Mouse (Mus musculus) small intestine, adult 2 months (tissue): ENCODE measurements around the gene Nid1. TPM values are rescaled to one million over a fixed set of nuclear protein-coding genes. Genes with fewer than 3 reads are reported as not detected.

Experiments used
- H3K27ac ChIP-seq: fragments of 200-500 bp; 2 replicates; pipeline ENCODE4 v1.5.1; 2012; ENCODE audit warnings: low read depth, low read length, control low read depth, inconsistent platforms; ENCODE audit not compliant: insufficient read depth
- H3K27me3 ChIP-seq: fragments of 200-500 bp; 2 replicates; pipeline ENCODE4 v1.6.1; 2012; ENCODE audit warnings: mild to moderate bottlenecking, moderate library complexity, low read length, inconsistent platforms; ENCODE audit not compliant: control insufficient read depth, insufficient read depth
- H3K36me3 ChIP-seq: fragments of 200-500 bp; 2 replicates; pipeline ENCODE4 v1.6.1; 2012; ENCODE audit warnings: mild to moderate bottlenecking, low read length, control low read depth, inconsistent platforms; ENCODE audit not compliant: control insufficient read depth, insufficient read depth
- H3K4me1 ChIP-seq: fragments of 200-500 bp; 2 replicates; pipeline ENCODE4 v1.6.1; 2012; ENCODE audit warnings: low read length, inconsistent platforms, mixed read lengths; ENCODE audit not compliant: control insufficient read depth, insufficient read depth, insufficient read length
- H3K4me3 ChIP-seq: fragments of 200-500 bp; 2 replicates; pipeline ENCODE4 v1.5.1; 2012; ENCODE audit warnings: low read depth, mild to moderate bottlenecking, control low read depth, inconsistent platforms, low read length, moderate library complexity
- CTCF ChIP-seq: fragments of 200-500 bp; IDR thresholded peaks from 2 replicates; pipeline ENCODE4 v1.5.1; 2012; ENCODE audit warnings: low read depth, mild to moderate bottlenecking, control low read depth, inconsistent platforms, low read length, moderate library complexity, mixed read lengths; ENCODE audit not compliant: insufficient replicate concordance, insufficient read length; ENCODE audit errors: extremely low read depth
- POLR2A ChIP-seq: fragments of 200-500 bp; IDR thresholded peaks from 2 replicates; pipeline ENCODE4 v1.6.1; 2012; ENCODE audit warnings: low read depth, mild to moderate bottlenecking, control low read depth, inconsistent platforms, low read length, moderate library complexity
- WGBS: fragments of 180-500 bp; shearing (Covaris S2); methylation state at CpG from one replicate; pipeline ENCODE4 v1.1.7; 2018; 5-methylcytosine and 5-hydroxymethylcytosine counted together
- polyA plus RNA-seq: library from polyadenylated mRNA; depleted of rRNA; stranded (reverse); fragments of >200 nt; gene quantifications from 2 replicates; pipeline ENCODE4 v1.2.3, GENCODE M21; 2012; rRNA removed

Nid1 gene
- polyA plus RNA-seq, 1 experiment: 26.2 TPM

GRCm38 (mm10) chr13:13557001-13557743, 119.8 kb downstream of the Nid1 start:
- no peaks in the 10 kb centered on the region for H3K36me3 ChIP-seq
- no peak overlapping the region for H3K4me3 ChIP-seq
- no peak overlapping the region for H3K27ac ChIP-seq
- H3K27me3 ChIP-seq: no peaks in the 10 kb centered on the region
- TF ChIP-seq CTCF: no peak
- no peak for TF ChIP-seq POLR2A
- 0 out of 2 replicates have a peak, but pooled peaks cover 2% of the 10 kb centered on the region for H3K4me1 ChIP-seq
- 68% methylated on average over 5 of the region's 5 CpGs for WGBS

- no peaks in the 10 kb centered on the region for H3K27me3 ChIP-seq
- TF ChIP-seq POLR2A (no peak), CTCF (no peak)
- WGBS: 65% methylated on average over 2 of the region's 2 CpGs
Observed at GRCm38 (mm10) chr13:13558251-13558650, 120.9 kb downstream of the Nid1 start.

GRCm38 (mm10) chr13:13558900-13559299, 121.5 kb downstream of the Nid1 start:
- WGBS: 57% methylated on average over 5 of the region's 5 CpGs
- Histone ChIP-seq H3K27ac (no peak overlapping the region), H3K4me3 (no peak overlapping the region), H3K36me3 (no peaks in the 10 kb centered on the region), H3K4me1 (0 out of 2 replicates have a peak, but pooled peaks cover 2% of the 10 kb centered on the region), H3K27me3 (no peaks in the 10 kb centered on the region)
- TF ChIP-seq POLR2A (no peak), CTCF (no peak)

More at GRCm38 (mm10) chr13:13558251-13558650, 120.9 kb downstream of the Nid1 start:
- Histone ChIP-seq H3K4me1 (0 out of 2 replicates have a peak, but pooled peaks cover 2% of the 10 kb centered on the region), H3K4me3 (no peak overlapping the region), H3K27ac (0 out of 2 replicates have a peak overlapping the region, but pooled peaks have one; percentile 35), H3K36me3 (no peaks in the 10 kb centered on the region)

Other genes starting within 250 kb of the Nid1 start
- 5.1 and 6.5 TPM in 2 replicates for gene Gpr137b, start 43.5 kb upstream of the Nid1 start, polyA plus RNA-seq
- 1.6 and 2.5 TPM in 2 replicates for gene Lyst, start 152.8 kb downstream of the Nid1 start, polyA plus RNA-seq